Comparison of ENCODE assay signal across 9 mouse cellular contexts in the genomic region with DNA sequence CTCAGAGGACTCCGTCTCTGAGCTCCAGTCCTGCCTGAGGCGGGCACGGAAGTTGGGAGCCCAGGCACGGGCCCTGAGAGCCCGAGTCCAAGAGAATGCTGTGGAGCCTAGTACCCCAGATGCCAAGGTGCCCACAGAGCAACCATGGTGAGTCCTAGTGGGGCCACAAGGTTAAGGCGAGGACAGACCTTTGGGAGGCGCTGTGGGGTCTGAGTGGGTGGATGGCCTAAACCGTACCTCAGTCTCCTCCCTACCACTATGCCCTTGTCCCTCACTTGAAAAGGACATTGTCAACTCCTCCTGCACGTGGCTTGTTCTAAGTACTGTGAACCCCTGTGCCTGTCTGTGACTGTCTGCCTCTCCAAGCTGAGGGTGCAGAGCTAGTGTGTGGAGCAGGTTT. TPM values are rescaled to one million over a fixed set of nuclear protein-coding genes. Genes with fewer than 3 reads are reported as not detected.
A peak's percentile ranks its signal among the peaks of the same experiment; 100 is the strongest.
DNase-seq lines count a peak whose midpoint lies in the region; ATAC-seq and TF ChIP-seq lines count a peak whose summit lies in the region.
"Had no signal": no experiment of that assay in that cellular context is flagged by ENCODE, and none has a peak within 500 bp of the region (broad histone marks: within the 10 kb centered on the region; RNA-seq: fewer than 3 reads in every experiment).

No protein-coding gene starts in this region.

- ATAC-seq in kidney, postnatal 0 days (replicated peaks; ENCODE audit: low FRiP score, low read depth): no peak
- no peak for ATAC-seq in embryonic facial prominence, embryonic 11.5 days (replicated peaks; ENCODE audit: insufficient number of reproducible peaks, low FRiP score, low TSS enrichment, low read depth)
- ATAC-seq in midbrain, embryonic 15.5 days (replicated peaks): no peak
- no peak for ATAC-seq in frontal cortex, adult (ENCODE audit: low TSS enrichment)

- H3K27ac ChIP-seq in kidney, postnatal 0 days: no peak overlapping the region
- no peak overlapping the region for H3K27ac ChIP-seq in embryonic facial prominence, embryonic 11.5 days (replicated peaks; ENCODE audit: low read depth, low read length)
- H3K27ac ChIP-seq in midbrain, embryonic 15.5 days: no peak overlapping the region

- no peak for DNase-seq in kidney, postnatal 0 days (ENCODE audit: low spot score)
- no peak for DNase-seq in kidney, postnatal 36 days
- DNase-seq in embryonic facial prominence, embryonic 11.5 days (ENCODE audit: low spot score): no peak
- peak; percentile 32 for DNase-seq in induced T-regulatory cell, adult 2 months (ENCODE audit: low read depth)
- no peak for DNase-seq in MN1 (ENCODE audit: low spot score)
- DNase-seq in left cerebral cortex, postnatal 14 days (ENCODE audit: low spot score in 2 of 2): no peak
- DNase-seq: layer of hippocampus, postnatal 36 days had no signal

- H3K4me2 ChIP-seq in kidney, postnatal 0 days (ENCODE audit: low read length): peak overlapping the region; percentile 92
- H3K4me2 ChIP-seq in embryonic facial prominence, embryonic 11.5 days (ENCODE audit: low read depth, low read length): peak overlapping the region; percentile 87
- H3K4me2 ChIP-seq in midbrain, embryonic 15.5 days: peak overlapping the region; percentile 86; the same call in 1 of the 2 replicates

- no peak for TF ChIP-seq CTCF in kidney, postnatal 0 days (IDR thresholded peaks at IDR 0.05; ENCODE audit: low read depth)

- peak overlapping the region; percentile 74 for H3K4me3 ChIP-seq in kidney, postnatal 0 days (replicated peaks; ENCODE audit: low read depth, low read length)
- peak overlapping the region; percentile 85 for H3K4me3 ChIP-seq in embryonic facial prominence, embryonic 11.5 days (ENCODE audit: low read depth, low read length)
- no peak overlapping the region; the same call in 1 of the 2 replicates for H3K4me3 ChIP-seq in midbrain, embryonic 15.5 days

- peaks cover 16% of the 10 kb centered on the region for H3K4me1 ChIP-seq in kidney, postnatal 0 days (replicated peaks; ENCODE audit: insufficient read depth, low read length)
- peaks cover 5% of the 10 kb centered on the region; the same call in 1 of the 2 replicates for H3K4me1 ChIP-seq in embryonic facial prominence, embryonic 11.5 days (ENCODE audit: control insufficient read depth, insufficient read depth, low read length)
- peaks cover 28% of the 10 kb centered on the region for H3K4me1 ChIP-seq in midbrain, embryonic 15.5 days

- no peaks in the 10 kb centered on the region for H3K27me3 ChIP-seq in kidney, postnatal 0 days (ENCODE audit: insufficient read depth, low read length)
- no peaks in the 10 kb centered on the region for H3K27me3 ChIP-seq in embryonic facial prominence, embryonic 11.5 days (ENCODE audit: control insufficient read depth, insufficient read depth, low read length)
- no peaks in the 10 kb centered on the region for H3K27me3 ChIP-seq in midbrain, embryonic 15.5 days (replicated peaks)

- WGBS in kidney, postnatal 0 days: 60% methylated on average over 9 of the region's 9 CpGs
- WGBS in embryonic facial prominence, embryonic 11.5 days: 66% methylated on average over 9 of the region's 9 CpGs
- WGBS in midbrain, embryonic 15.5 days: 64% methylated on average over 9 of the region's 9 CpGs

- H3K9ac ChIP-seq in kidney, postnatal 0 days (ENCODE audit: low read depth, low read length): peak overlapping the region; percentile 86
- peak overlapping the region; percentile 97 for H3K9ac ChIP-seq in embryonic facial prominence, embryonic 11.5 days (replicated peaks; ENCODE audit: low read length)
- no peak overlapping the region for H3K9ac ChIP-seq in midbrain, embryonic 15.5 days

- H3K9me3 ChIP-seq in kidney, postnatal 0 days (replicated peaks; ENCODE audit: low read length): no peaks in the 10 kb centered on the region
- no peaks in the 10 kb centered on the region for H3K9me3 ChIP-seq in embryonic facial prominence, embryonic 11.5 days (replicated peaks; ENCODE audit: control insufficient read depth, low read length)
- H3K9me3 ChIP-seq in midbrain, embryonic 15.5 days: no peaks in the 10 kb centered on the region

- peaks cover 26% of the 10 kb centered on the region for H3K36me3 ChIP-seq in kidney, postnatal 0 days (ENCODE audit: insufficient read depth, low read length)
- H3K36me3 ChIP-seq in embryonic facial prominence, embryonic 11.5 days (replicated peaks; ENCODE audit: control insufficient read depth, insufficient read depth, low read depth, low read length): peaks cover 19% of the 10 kb centered on the region
- no peaks in the 10 kb centered on the region for H3K36me3 ChIP-seq in midbrain, embryonic 15.5 days (replicated peaks)

- intact Hi-C loops in left cerebral cortex, postnatal 14 days (cut with DNase I): no loop called here

RNA-seq across cellular contexts. Expression of gene Cdt1, which starts 1.5 kb away (rescaled TPM):
- 21.2 and 24.7 TPM in 2 replicates for polyA plus RNA-seq in kidney, postnatal 0 days (2015; fragmentation: Nextera tagmentation; extraction: Ambion mirVana)
- polyA plus RNA-seq in embryonic facial prominence, embryonic 11.5 days (2014; fragmentation: Nextera tagmentation; extraction: Ambion mirVana): 31.6 and 32.1 TPM in 2 replicates
- polyA plus RNA-seq in midbrain, embryonic 15.5 days (2015; fragmentation: Nextera tagmentation; extraction: Ambion mirVana): 7.0 and 8.2 TPM in 2 replicates
- 1 to 10 TPM; 2.2 to 3.5 TPM for total RNA-seq in left cerebral cortex, postnatal 14 days (2021)

RNA-seq across cellular contexts. Expression of gene Aprt, which starts 7.4 kb away (rescaled TPM):
- polyA plus RNA-seq in kidney, postnatal 0 days (2015; fragmentation: Nextera tagmentation; extraction: Ambion mirVana): 354 and 392 TPM in 2 replicates
- polyA plus RNA-seq in embryonic facial prominence, embryonic 11.5 days (2014; fragmentation: Nextera tagmentation; extraction: Ambion mirVana): 246 and 268 TPM in 2 replicates
- 166 and 173 TPM in 2 replicates for polyA plus RNA-seq in midbrain, embryonic 15.5 days (2015; fragmentation: Nextera tagmentation; extraction: Ambion mirVana)
- total RNA-seq in left cerebral cortex, postnatal 14 days (2021): 10 to 100 TPM; 73.7 to 81.1 TPM

RNA-seq across cellular contexts. Expression of gene Piezo1, which starts 18.2 kb away (rescaled TPM):
- 12.5 and 14.9 TPM in 2 replicates for polyA plus RNA-seq in kidney, postnatal 0 days (2015; fragmentation: Nextera tagmentation; extraction: Ambion mirVana)
- polyA plus RNA-seq in embryonic facial prominence, embryonic 11.5 days (2014; fragmentation: Nextera tagmentation; extraction: Ambion mirVana): 3.4 and 5.9 TPM in 2 replicates
- polyA plus RNA-seq in midbrain, embryonic 15.5 days (2015; fragmentation: Nextera tagmentation; extraction: Ambion mirVana): 2.7 and 3.3 TPM in 2 replicates
- total RNA-seq in left cerebral cortex, postnatal 14 days (2021): 10 to 100 TPM; 10.1 to 12.2 TPM

RNA-seq across cellular contexts. Expression of gene Galns, which starts 41.9 kb away (rescaled TPM):
- polyA plus RNA-seq in kidney, postnatal 0 days (2015; fragmentation: Nextera tagmentation; extraction: Ambion mirVana): 19.4 and 23.3 TPM in 2 replicates
- 4.3 and 6.6 TPM in 2 replicates for polyA plus RNA-seq in embryonic facial prominence, embryonic 11.5 days (2014; fragmentation: Nextera tagmentation; extraction: Ambion mirVana)
- polyA plus RNA-seq in midbrain, embryonic 15.5 days (2015; fragmentation: Nextera tagmentation; extraction: Ambion mirVana): 7.2 and 9.0 TPM in 2 replicates
- total RNA-seq in left cerebral cortex, postnatal 14 days (2021): 10 to 100 TPM in 1 of 2 experiments, 1 to 10 TPM in 1; 9.7 to 10.3 TPM

RNA-seq across cellular contexts. Expression of gene Trappc2l, which starts 42.1 kb away (rescaled TPM):
- polyA plus RNA-seq in kidney, postnatal 0 days (2015; fragmentation: Nextera tagmentation; extraction: Ambion mirVana): 64.5 and 73.3 TPM in 2 replicates
- 38.1 and 43.6 TPM in 2 replicates for polyA plus RNA-seq in embryonic facial prominence, embryonic 11.5 days (2014; fragmentation: Nextera tagmentation; extraction: Ambion mirVana)
- polyA plus RNA-seq in midbrain, embryonic 15.5 days (2015; fragmentation: Nextera tagmentation; extraction: Ambion mirVana): 120 and 126 TPM in 2 replicates
- 10 to 100 TPM; 84.2 to 85.9 TPM for total RNA-seq in left cerebral cortex, postnatal 14 days (2021)
